Mouse (Mus musculus): ENCODE results near the gene Etv6. TPM values are rescaled to one million over a fixed set of nuclear protein-coding genes. Genes with fewer than 3 reads are reported as not detected.

Etv6 gene
- polyA plus RNA-seq, 1 experiment from 2014 or later = 17.0 TPM

- peaks cover 9% of the 10 kb centered on the region; the same call in 1 of the 2 replicates for H3K9me3 ChIP-seq
- no peak for DNase-seq (ENCODE audit: low spot score)
- no peak overlapping the region for H3K27ac ChIP-seq (replicated peaks)
- H3K27me3 ChIP-seq (replicated peaks; ENCODE audit: low read depth, poor library complexity, severe bottlenecking) = no peaks in the 10 kb centered on the region
- no peak overlapping the region for H3K4me3 ChIP-seq
- WGBS = 82% methylated on average over 4 of the region's 4 CpGs
- no peaks in the 10 kb centered on the region for H3K4me1 ChIP-seq
- peaks cover 60% of the 10 kb centered on the region for H3K36me3 ChIP-seq (replicated peaks)
Measured at GRCm38 (mm10) chr6:134243546-134243945, 208.0 kb downstream of the Etv6 start.

- DNase-seq (ENCODE audit: low spot score) = no peak
- Histone ChIP-seq H3K36me3 (replicated peaks) (peaks cover 61% of the 10 kb centered on the region), H3K27me3 (replicated peaks; ENCODE audit: low read depth, poor library complexity, severe bottlenecking) (no peaks in the 10 kb centered on the region), H3K9me3 (peaks cover 9% of the 10 kb centered on the region; the same call in 1 of the 2 replicates), H3K4me1 (no peaks in the 10 kb centered on the region), H3K27ac (replicated peaks) (no peak overlapping the region), H3K4me3 (no peak overlapping the region)
- WGBS = 91% methylated on average over 4 of the region's 4 CpGs
Measured at GRCm38 (mm10) chr6:134244071-134244470, 208.6 kb downstream of the Etv6 start.

GRCm38 (mm10) chr6:134246109-134246508, 210.6 kb downstream of the Etv6 start:
- Histone ChIP-seq H3K4me1 (no peaks in the 10 kb centered on the region), H3K27me3 (replicated peaks; ENCODE audit: low read depth, poor library complexity, severe bottlenecking) (no peaks in the 10 kb centered on the region), H3K4me3 (no peak overlapping the region), H3K9me3 (no peaks in the 10 kb centered on the region), H3K27ac (replicated peaks) (no peak overlapping the region), H3K36me3 (replicated peaks) (peaks cover 58% of the 10 kb centered on the region)
- DNase-seq (ENCODE audit: low spot score) = no peak
- 75% methylated on average over 2 of the region's 2 CpGs for WGBS

GRCm38 (mm10) chr6:134247324-134247723, 211.8 kb downstream of the Etv6 start:
- H3K4me1 ChIP-seq = no peaks in the 10 kb centered on the region
- H3K27me3 ChIP-seq (replicated peaks; ENCODE audit: low read depth, poor library complexity, severe bottlenecking) = no peaks in the 10 kb centered on the region
- peaks cover 58% of the 10 kb centered on the region for H3K36me3 ChIP-seq (replicated peaks)
- WGBS = 93% methylated on average over 9 of the region's 9 CpGs
- H3K9me3 ChIP-seq = no peaks in the 10 kb centered on the region
- H3K4me3 ChIP-seq = no peak overlapping the region
- no peak for DNase-seq (ENCODE audit: low spot score)
- no peak overlapping the region for H3K27ac ChIP-seq (replicated peaks)

GRCm38 (mm10) chr6:134248720-134249119, 213.2 kb downstream of the Etv6 start:
- Histone ChIP-seq H3K27me3 (replicated peaks; ENCODE audit: low read depth, poor library complexity, severe bottlenecking) (no peaks in the 10 kb centered on the region), H3K4me1 (no peaks in the 10 kb centered on the region), H3K9me3 (no peaks in the 10 kb centered on the region), H3K36me3 (replicated peaks) (peaks cover 65% of the 10 kb centered on the region), H3K4me3 (no peak overlapping the region), H3K27ac (replicated peaks) (no peak overlapping the region)
- 95% methylated on average over 19 of the region's 19 CpGs for WGBS
- DNase-seq (ENCODE audit: low spot score) = no peak

- WGBS = 87% methylated on average over 5 of the region's 5 CpGs
- no peaks in the 10 kb centered on the region for H3K9me3 ChIP-seq
Measured at GRCm38 (mm10) chr6:134250764-134251163, 215.3 kb downstream of the Etv6 start.

GRCm38 (mm10) chr6:134251364-134251763, 215.9 kb downstream of the Etv6 start:
- Histone ChIP-seq H3K9me3 (no peaks in the 10 kb centered on the region), H3K27me3 (replicated peaks; ENCODE audit: low read depth, poor library complexity, severe bottlenecking) (no peaks in the 10 kb centered on the region), H3K36me3 (replicated peaks) (peaks cover 63% of the 10 kb centered on the region), H3K27ac (replicated peaks) (no peak overlapping the region), H3K4me1 (no peaks in the 10 kb centered on the region), H3K4me3 (no peak overlapping the region)
- DNase-seq (ENCODE audit: low spot score) = no peak
- 91% methylated on average over 8 of the region's 8 CpGs for WGBS

More at GRCm38 (mm10) chr6:134250764-134251163, 215.3 kb downstream of the Etv6 start:
- H3K27me3 ChIP-seq (replicated peaks; ENCODE audit: low read depth, poor library complexity, severe bottlenecking) = no peaks in the 10 kb centered on the region
- peaks cover 59% of the 10 kb centered on the region for H3K36me3 ChIP-seq (replicated peaks)
- H3K4me1 ChIP-seq = no peaks in the 10 kb centered on the region
- H3K4me3 ChIP-seq = no peak overlapping the region
- DNase-seq (ENCODE audit: low spot score) = no peak
- no peak overlapping the region for H3K27ac ChIP-seq (replicated peaks)

- Histone ChIP-seq H3K4me3 (no peak overlapping the region), H3K9me3 (no peaks in the 10 kb centered on the region), H3K36me3 (replicated peaks) (peaks cover 68% of the 10 kb centered on the region), H3K27ac (replicated peaks) (no peak overlapping the region), H3K4me1 (no peaks in the 10 kb centered on the region), H3K27me3 (replicated peaks; ENCODE audit: low read depth, poor library complexity, severe bottlenecking) (no peaks in the 10 kb centered on the region)
- WGBS = 93% methylated on average over 8 of the region's 8 CpGs
- no peak for DNase-seq (ENCODE audit: low spot score)
Measured at GRCm38 (mm10) chr6:134252081-134252755, 216.7 kb downstream of the Etv6 start.

- no peak overlapping the region for H3K4me3 ChIP-seq
- peaks cover 6% of the 10 kb centered on the region; the same call in 1 of the 2 replicates for H3K9me3 ChIP-seq
- WGBS = 83% methylated on average over 3 of the region's 3 CpGs
- DNase-seq (ENCODE audit: low spot score) = no peak
- H3K4me1 ChIP-seq = no peaks in the 10 kb centered on the region
- H3K27ac ChIP-seq (replicated peaks) = no peak overlapping the region
- H3K36me3 ChIP-seq (replicated peaks) = peaks cover 72% of the 10 kb centered on the region
- H3K27me3 ChIP-seq (replicated peaks; ENCODE audit: low read depth, poor library complexity, severe bottlenecking) = no peaks in the 10 kb centered on the region
Measured at GRCm38 (mm10) chr6:134256369-134256768, 220.9 kb downstream of the Etv6 start.

- Histone ChIP-seq H3K4me3 (no peak overlapping the region), H3K36me3 (replicated peaks) (peaks cover 84% of the 10 kb centered on the region), H3K27ac (replicated peaks) (no peak overlapping the region), H3K27me3 (replicated peaks; ENCODE audit: low read depth, poor library complexity, severe bottlenecking) (no peaks in the 10 kb centered on the region), H3K4me1 (no peaks in the 10 kb centered on the region), H3K9me3 (peaks cover 7% of the 10 kb centered on the region; the same call in 1 of the 2 replicates)
- no peak for DNase-seq (ENCODE audit: low spot score)
- 94% methylated on average over 8 of the region's 8 CpGs for WGBS
Measured at GRCm38 (mm10) chr6:134259913-134260312, 224.4 kb downstream of the Etv6 start.

GRCm38 (mm10) chr6:134261904-134262303, 226.4 kb downstream of the Etv6 start:
- Histone ChIP-seq H3K9me3 (peaks cover 9% of the 10 kb centered on the region; the same call in 1 of the 2 replicates), H3K4me3 (no peak overlapping the region), H3K4me1 (no peaks in the 10 kb centered on the region), H3K27ac (replicated peaks) (no peak overlapping the region), H3K36me3 (replicated peaks) (peaks cover 91% of the 10 kb centered on the region), H3K27me3 (replicated peaks; ENCODE audit: low read depth, poor library complexity, severe bottlenecking) (no peaks in the 10 kb centered on the region)
- WGBS = 71% methylated on average over 3 of the region's 3 CpGs
- DNase-seq (ENCODE audit: low spot score) = no peak

GRCm38 (mm10) chr6:134262383-134262782, 226.9 kb downstream of the Etv6 start:
- 94% methylated on average over 4 of the region's 4 CpGs for WGBS
- peaks cover 94% of the 10 kb centered on the region for H3K36me3 ChIP-seq (replicated peaks)
- no peak for DNase-seq (ENCODE audit: low spot score)
- no peak overlapping the region for H3K4me3 ChIP-seq
- no peak overlapping the region for H3K27ac ChIP-seq (replicated peaks)
- no peaks in the 10 kb centered on the region for H3K27me3 ChIP-seq (replicated peaks; ENCODE audit: low read depth, poor library complexity, severe bottlenecking)
- H3K9me3 ChIP-seq = peaks cover 9% of the 10 kb centered on the region; the same call in 1 of the 2 replicates
- H3K4me1 ChIP-seq = no peaks in the 10 kb centered on the region

GRCm38 (mm10) chr6:134262911-134263607, 227.6 kb downstream of the Etv6 start:
- H3K36me3 ChIP-seq (replicated peaks) = peaks cover 95% of the 10 kb centered on the region
- 71% methylated on average over 6 of the region's 6 CpGs for WGBS
- H3K9me3 ChIP-seq = peaks cover 9% of the 10 kb centered on the region; the same call in 1 of the 2 replicates
- no peak for DNase-seq (ENCODE audit: low spot score)
- H3K27me3 ChIP-seq (replicated peaks; ENCODE audit: low read depth, poor library complexity, severe bottlenecking) = no peaks in the 10 kb centered on the region
- H3K4me1 ChIP-seq = no peaks in the 10 kb centered on the region
- no peak overlapping the region for H3K27ac ChIP-seq (replicated peaks)
- H3K4me3 ChIP-seq = no peak overlapping the region
